In genomic region chr3:53563746-53564145, GRCm38 (mm10) we compare ENCODE assay signal across 8 mouse cellular contexts.
DNase-seq lines count a peak whose midpoint lies in the region; ATAC-seq and TF ChIP-seq lines count a peak whose summit lies in the region.

No protein-coding gene starts in this region.

- no peak for ATAC-seq in intestine, embryonic 14.5 days (replicated peaks; ENCODE audit: low FRiP score, low TSS enrichment, low read depth)
- ATAC-seq in intestine, postnatal 0 days: no peak
- no peak for ATAC-seq in megakaryocyte-erythroid progenitor cell, adult 5-6 weeks (replicated peaks; ENCODE audit: low FRiP score, low TSS enrichment, poor library complexity, severe bottlenecking)

- no peaks in the 10 kb centered on the region for H3K27me3 ChIP-seq in intestine, embryonic 14.5 days (replicated peaks; ENCODE audit: control insufficient read depth, insufficient read depth, low read length)
- no peaks in the 10 kb centered on the region for H3K27me3 ChIP-seq in intestine, postnatal 0 days (replicated peaks; ENCODE audit: control insufficient read depth, insufficient read depth, low read length)

- WGBS in intestine, embryonic 14.5 days: 29% methylated on average over 7 of the region's 7 CpGs
- WGBS in intestine, postnatal 0 days: 47% methylated on average over 7 of the region's 7 CpGs

- no peaks in the 10 kb centered on the region for H3K36me3 ChIP-seq in intestine, embryonic 14.5 days (ENCODE audit: control insufficient read depth, insufficient read depth, low read length)
- H3K36me3 ChIP-seq in intestine, postnatal 0 days (ENCODE audit: control insufficient read depth, insufficient read depth): no peaks in the 10 kb centered on the region

- no peak overlapping the region for H3K4me2 ChIP-seq in intestine, embryonic 14.5 days (ENCODE audit: low read length)
- no peak overlapping the region for H3K4me2 ChIP-seq in intestine, postnatal 0 days (replicated peaks; ENCODE audit: low read depth)

- no peaks in the 10 kb centered on the region for H3K9me3 ChIP-seq in intestine, embryonic 14.5 days (ENCODE audit: control insufficient read depth, low read length)
- no peaks in the 10 kb centered on the region for H3K9me3 ChIP-seq in intestine, postnatal 0 days (ENCODE audit: control insufficient read depth)

- peaks cover 20% of the 10 kb centered on the region; the same call in 1 of the 2 replicates for H3K4me1 ChIP-seq in intestine, embryonic 14.5 days (replicated peaks; ENCODE audit: control insufficient read depth, insufficient read depth, low read length)
- H3K4me1 ChIP-seq in intestine, postnatal 0 days (replicated peaks; ENCODE audit: control insufficient read depth, insufficient read depth, low read length): no peaks in the 10 kb centered on the region

- H3K27ac ChIP-seq in intestine, embryonic 14.5 days (ENCODE audit: low read depth): peak overlapping the region; percentile 72
- H3K27ac ChIP-seq in intestine, postnatal 0 days (ENCODE audit: low read depth, low read length): no peak overlapping the region

- TF ChIP-seq CTCF in intestine, postnatal 0 days (IDR thresholded peaks at IDR 0.05; ENCODE audit: low read depth): no peak

- no peak for DNase-seq in intestine, embryonic 14.5 days (ENCODE audit: low spot score)
- peak; percentile 22 for DNase-seq in cerebellum, adult 11-12 months
- peak; percentile 65 for DNase-seq in gonadal fat pad, adult 2 months (ENCODE audit: low read depth)
- DNase-seq in layer of hippocampus, postnatal 36 days: peak; percentile 7 to 29
- DNase-seq in telencephalon, adult 2 months (ENCODE audit: low read depth, low spot score): peak; percentile 8
- DNase-seq in spleen, postnatal 14 days (ENCODE audit: low spot score in 2 of 2): no peak

- no peak overlapping the region for H3K9ac ChIP-seq in intestine, embryonic 14.5 days (ENCODE audit: low read length)
- no peak overlapping the region for H3K9ac ChIP-seq in intestine, postnatal 0 days (ENCODE audit: low read depth, low read length)

- no peak overlapping the region for H3K4me3 ChIP-seq in intestine, embryonic 14.5 days (ENCODE audit: low read depth, low read length)
- H3K4me3 ChIP-seq in intestine, postnatal 0 days (ENCODE audit: low read depth, low read length): no peak overlapping the region

Comparison
In these comparisons a context has a peak if more than half of its experiments do, and no peak if none do; other contexts are left out.
1. DNase-seq: peak in cerebellum, adult 11-12 months (single experiment), gonadal fat pad, adult 2 months (single experiment), layer of hippocampus, postnatal 36 days (2 of 2) and telencephalon, adult 2 months (single experiment); none in intestine, embryonic 14.5 days (single experiment) and spleen, postnatal 14 days (0 of 2).